Mouse (Mus musculus) thymus, postnatal 14 days (tissue): ENCODE data around the gene Rpl5.

Source experiments
- DNase-seq: peaks from one replicate; pipeline ENCODE4 v3.0.0; 2021

Rpl5 gene

GRCm38 (mm10) chr5:107900206-107901013 is at the start of gene Rpl5:
Gene Rpl5 (plus strand): TSS chr5:107900502.
- peak; percentile 97 for DNase-seq

GRCm38 (mm10) chr5:107853807-107854206 is 46.5 kb upstream of the Rpl5 start:
- DNase-seq = no peak

GRCm38 (mm10) chr5:107854556-107854955 is 45.7 kb upstream of the Rpl5 start:
- DNase-seq = no peak

- no peak for DNase-seq
These were observed 44.8 kb upstream of the Rpl5 start for GRCm38 (mm10) chr5:107855546-107855945.

GRCm38 (mm10) chr5:107858963-107859362 is 41.3 kb upstream of the Rpl5 start:
- peak; percentile 34 for DNase-seq

GRCm38 (mm10) chr5:107863971-107864370 is 36.3 kb upstream of the Rpl5 start:
- no peak for DNase-seq

GRCm38 (mm10) chr5:107866127-107867126 is 33.9 kb upstream of the Rpl5 start:
- DNase-seq = no peak

- peak; percentile 63 for DNase-seq
These were observed 32.1 kb upstream of the Rpl5 start for GRCm38 (mm10) chr5:107867970-107868904.

GRCm38 (mm10) chr5:107868905-107869424 is 31.3 kb upstream of the Rpl5 start:
- DNase-seq = peak; percentile 69

GRCm38 (mm10) chr5:107869701-107870100 is 30.6 kb upstream of the Rpl5 start:
- DNase-seq = no peak

GRCm38 (mm10) chr5:107873330-107873729 is 27.0 kb upstream of the Rpl5 start:
- no peak for DNase-seq

- no peak for DNase-seq
These were observed 26.4 kb upstream of the Rpl5 start for GRCm38 (mm10) chr5:107873886-107874302.

- DNase-seq = no peak
These were observed 25.6 kb upstream of the Rpl5 start, which contains the start of gene Evi5 for GRCm38 (mm10) chr5:107874561-107875260. Gene Evi5 (minus strand): TSS chr5:107875107.

GRCm38 (mm10) chr5:107875261-107875611 is 25.1 kb upstream of the Rpl5 start:
- DNase-seq = no peak

GRCm38 (mm10) chr5:107877053-107877452 is 23.2 kb upstream of the Rpl5 start:
- DNase-seq = no peak

- no peak for DNase-seq
These were observed 19.6 kb upstream of the Rpl5 start for GRCm38 (mm10) chr5:107880710-107881109.

- DNase-seq = no peak
These were observed 10.1 kb upstream of the Rpl5 start for GRCm38 (mm10) chr5:107889994-107890888.

- peak; percentile 30 for DNase-seq
These were observed 8.8 kb upstream of the Rpl5 start for GRCm38 (mm10) chr5:107891515-107891914.

GRCm38 (mm10) chr5:107894676-107895075 is 5.6 kb upstream of the Rpl5 start:
- DNase-seq = no peak

GRCm38 (mm10) chr5:107896265-107896664 is 4.0 kb upstream of the Rpl5 start:
- no peak for DNase-seq
